Mouse (Mus musculus): ENCODE results near the gene Mrps22. TPM values are rescaled to one million over a fixed set of nuclear protein-coding genes. Genes with fewer than 3 reads are reported as not detected.

The Mrps22 gene
- polyA plus RNA-seq, 1 experiment from 2014 or later, result 65.1 TPM

GRCm38 (mm10) chr9:98563137-98564126, 38.0 kb downstream of the Mrps22 start, which contains the start of gene Copb2:
Copb2 (plus strand) TSS chr9:98563721.
- Histone ChIP-seq H3K4me3 (peak within 1 kb of the TSS; percentile 98), H3K36me3 (peaks cover 6% of the 10 kb centered on the region; the same call in 1 of the 2 replicates), H3K27ac (peak within 1 kb of the TSS; percentile 84), H3K9ac (peak within 1 kb of the TSS; percentile 95), H3K4me1 (peaks cover 11% of the 10 kb centered on the region), H3K9me3 (no peaks in the 10 kb centered on the region), H3K27me3 (no peaks in the 10 kb centered on the region), H3K4me2 (replicated peaks) (peak within 1 kb of the TSS; percentile 83)
- WGBS, result under 1% methylated on average over 76 of the region's 76 CpGs
- peak; percentile 98 for ATAC-seq (ENCODE audit: insufficient number of reproducible peaks, insufficient read depth, low FRiP score, low TSS enrichment)

GRCm38 (mm10) chr9:98544042-98544441, 57.4 kb downstream of the Mrps22 start:
- Histone ChIP-seq H3K36me3 (no peaks in the 10 kb centered on the region), H3K4me1 (no peaks in the 10 kb centered on the region), H3K4me3 (no peak overlapping the region), H3K27me3 (no peaks in the 10 kb centered on the region), H3K4me2 (replicated peaks) (no peak overlapping the region), H3K27ac (no peak overlapping the region), H3K9me3 (no peaks in the 10 kb centered on the region), H3K9ac (no peak overlapping the region)
- no peak for ATAC-seq (ENCODE audit: insufficient number of reproducible peaks, insufficient read depth, low FRiP score, low TSS enrichment)
- 75% methylated on average over 3 of the region's 3 CpGs for whole genome bisulfite sequencing

Other genes with a start within 250 kb of the Mrps22 start
- 81.0 and 85.8 TPM in 2 replicates for gene Rbp1, start 178.7 kb downstream of the Mrps22 start, polyA plus RNA-seq (2016; fragmentation: Nextera tagmentation; extraction: Ambion mirVana)
- gene Rbp2, start 115.5 kb downstream of the Mrps22 start, polyA plus RNA-seq (2016; fragmentation: Nextera tagmentation; extraction: Ambion mirVana), result 0.35 TPM in 1 of 2 replicates, not detected in the other
- 177 and 181 TPM in 2 replicates for gene Copb2, start 37.9 kb downstream of the Mrps22 start, polyA plus RNA-seq (2016; fragmentation: Nextera tagmentation; extraction: Ambion mirVana)
- not detected in 2 replicates for gene Prr23a1, start 240.8 kb upstream of the Mrps22 start, polyA plus RNA-seq (2016; fragmentation: Nextera tagmentation; extraction: Ambion mirVana)